Mouse (Mus musculus) megakaryocyte, embryonic 14.5 days (primary cell): ENCODE measurements around the gene Ice2.

Experiments
- FLI1 ChIP-seq: IDR thresholded peaks from 2 replicates; pipeline ENCODE4 v1.6.1; 2012; ENCODE audit warnings: low read length, inconsistent platforms, mixed read lengths
- GATA1 ChIP-seq: IDR thresholded peaks from 3 replicates; pipeline ENCODE4 v1.6.1; 2012; ENCODE audit warnings: mixed read lengths, low read length, inconsistent platforms, borderline replicate concordance

DNA sequence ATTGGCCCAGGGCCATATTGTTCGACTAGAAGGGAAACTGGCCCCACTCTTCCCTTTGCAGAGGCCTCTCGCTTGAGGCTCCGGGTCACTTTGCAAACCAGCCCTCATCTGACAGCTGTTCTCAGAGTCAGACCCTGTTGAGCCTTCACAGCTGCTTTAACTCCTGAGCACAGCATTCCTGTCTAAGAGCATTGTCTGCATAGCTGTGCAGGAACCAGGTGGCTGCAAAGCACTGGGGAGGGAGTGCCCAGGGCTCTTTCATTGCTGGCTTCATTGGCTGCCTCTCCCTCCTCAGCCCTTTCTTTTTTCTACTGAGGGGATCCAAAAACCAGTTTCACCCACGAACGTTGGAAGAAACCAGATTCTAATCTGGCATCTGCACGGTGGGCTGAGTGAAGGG is 73.2 kb downstream of the Ice2 start:
- TF ChIP-seq GATA1 (no peak), FLI1 (no peak)
